Mouse (Mus musculus) kidney, postnatal 14 days (tissue): ENCODE measurements around the gene Wdr83.

ENCODE experiments used
- DNase-seq: peaks from one replicate; pipeline ENCODE4 v3.0.0; 2022; ENCODE audit warnings: mixed read lengths

The Wdr83 gene

DNA sequence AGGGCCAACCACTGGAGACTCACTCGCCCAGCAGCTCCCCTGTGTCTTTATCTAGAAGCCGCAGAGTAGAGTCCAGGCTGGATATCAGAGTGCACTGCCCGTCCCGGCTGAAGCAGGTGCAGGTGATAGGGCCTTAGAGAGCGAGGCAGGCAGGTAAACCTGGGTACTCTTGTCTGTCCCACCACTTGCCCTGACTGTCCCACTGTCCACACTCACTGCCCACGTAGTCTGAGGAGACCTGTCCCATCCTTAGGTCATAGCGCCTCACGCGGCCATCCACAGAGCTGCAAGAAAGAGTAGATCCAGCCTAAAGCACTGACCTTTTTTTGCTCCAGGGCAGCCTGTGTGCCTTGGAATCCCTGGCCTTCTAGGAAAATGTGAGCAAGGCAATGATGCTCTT, 5.1 kb downstream of the Wdr83 start:
- peak; percentile 53 for DNase-seq

DNA sequence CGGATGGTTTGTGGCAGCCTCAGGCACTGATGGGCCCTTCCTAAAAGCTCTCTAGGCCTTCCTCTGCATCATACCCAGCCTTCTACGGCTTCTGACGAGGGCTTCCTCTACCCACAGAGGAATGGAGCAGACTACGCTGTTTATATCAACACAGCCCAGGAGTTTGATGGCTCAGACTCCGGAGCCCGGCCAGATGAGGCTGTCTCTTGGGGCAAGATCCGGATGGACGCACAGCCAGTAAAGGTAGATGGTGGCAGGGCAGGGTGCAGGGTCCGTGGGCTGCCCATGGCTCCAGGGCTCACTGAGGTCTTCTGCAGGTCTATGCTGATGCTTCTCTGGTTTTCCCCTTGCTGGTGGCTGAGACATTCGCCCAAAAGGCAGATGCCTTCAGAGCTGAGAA, 6.5 kb downstream of the Wdr83 start:
- no peak for DNase-seq

DNA sequence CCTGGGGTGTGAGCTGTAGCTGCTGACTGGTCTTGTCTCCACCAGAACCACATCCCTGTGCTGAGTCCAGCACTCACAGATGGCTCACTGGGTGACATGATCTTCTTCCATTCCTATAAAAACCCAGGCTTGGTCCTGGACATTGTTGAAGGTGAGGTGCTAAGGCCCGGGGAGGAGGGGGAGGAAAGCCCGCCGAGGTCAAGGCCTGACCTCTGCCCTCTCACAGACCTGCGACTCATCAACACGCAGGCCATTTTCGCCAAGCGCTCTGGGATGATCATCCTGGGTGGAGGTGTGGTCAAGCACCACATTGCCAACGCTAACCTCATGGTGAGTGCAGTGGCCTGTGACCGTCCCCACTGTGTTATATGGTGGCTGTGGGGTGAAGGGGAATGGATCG, 6.9 kb downstream of the Wdr83 start:
- DNase-seq, result no peak

DNA sequence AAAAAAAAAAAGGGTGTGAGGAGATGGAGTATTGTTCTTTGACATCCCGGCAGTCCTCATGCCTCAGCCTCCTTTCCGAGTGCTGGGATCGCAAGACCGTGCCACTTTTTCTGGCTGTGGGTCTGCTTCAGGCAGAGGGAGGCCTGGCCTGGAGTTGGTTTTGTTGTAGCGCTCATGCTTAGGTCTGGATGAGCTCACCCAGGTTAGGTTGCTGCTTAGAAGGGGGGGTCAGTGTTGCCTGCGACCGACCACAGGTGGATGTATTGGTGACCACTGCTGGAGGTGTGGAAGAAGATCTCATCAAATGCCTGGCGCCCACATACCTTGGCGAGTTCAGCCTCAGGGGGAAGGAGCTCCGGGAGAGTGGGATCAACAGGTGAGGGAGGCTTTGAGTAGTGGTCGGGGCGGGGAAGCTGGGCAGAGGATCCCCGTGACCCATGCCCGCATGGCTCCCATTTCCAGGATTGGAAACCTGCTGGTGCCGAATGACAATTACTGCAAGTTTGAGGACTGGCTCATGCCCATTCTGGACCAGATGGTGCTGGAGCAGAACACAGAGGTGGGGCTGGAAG, 8.0 kb downstream of the Wdr83 start:
- no peak for DNase-seq

DNA sequence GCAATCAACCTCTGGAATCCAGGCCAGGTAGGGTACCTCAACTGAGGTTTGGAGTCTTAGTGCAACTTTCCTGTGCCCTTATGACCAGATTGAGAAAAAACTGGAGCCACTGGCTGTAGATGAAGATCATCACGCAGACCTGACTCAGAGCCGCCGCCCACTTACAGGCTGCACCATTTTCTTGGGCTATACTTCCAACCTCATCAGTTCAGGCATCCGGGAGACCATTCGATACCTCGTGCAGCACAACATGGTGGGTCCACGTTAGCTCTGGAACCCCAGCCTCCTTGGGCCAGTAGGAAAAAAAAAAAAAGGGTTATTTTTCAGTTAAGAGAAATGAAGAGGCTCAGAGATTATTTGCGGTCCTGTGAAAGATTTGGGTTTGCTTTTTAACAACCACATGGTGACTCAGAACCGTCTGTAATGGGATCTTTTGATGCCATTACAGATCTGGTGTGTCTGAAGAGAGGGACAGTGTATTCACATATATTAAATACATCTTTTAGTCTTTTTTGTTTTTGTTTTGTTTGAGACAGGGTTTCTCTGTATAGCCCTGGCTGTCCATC, 8.7 kb downstream of the Wdr83 start:
- no peak for DNase-seq

DNA sequence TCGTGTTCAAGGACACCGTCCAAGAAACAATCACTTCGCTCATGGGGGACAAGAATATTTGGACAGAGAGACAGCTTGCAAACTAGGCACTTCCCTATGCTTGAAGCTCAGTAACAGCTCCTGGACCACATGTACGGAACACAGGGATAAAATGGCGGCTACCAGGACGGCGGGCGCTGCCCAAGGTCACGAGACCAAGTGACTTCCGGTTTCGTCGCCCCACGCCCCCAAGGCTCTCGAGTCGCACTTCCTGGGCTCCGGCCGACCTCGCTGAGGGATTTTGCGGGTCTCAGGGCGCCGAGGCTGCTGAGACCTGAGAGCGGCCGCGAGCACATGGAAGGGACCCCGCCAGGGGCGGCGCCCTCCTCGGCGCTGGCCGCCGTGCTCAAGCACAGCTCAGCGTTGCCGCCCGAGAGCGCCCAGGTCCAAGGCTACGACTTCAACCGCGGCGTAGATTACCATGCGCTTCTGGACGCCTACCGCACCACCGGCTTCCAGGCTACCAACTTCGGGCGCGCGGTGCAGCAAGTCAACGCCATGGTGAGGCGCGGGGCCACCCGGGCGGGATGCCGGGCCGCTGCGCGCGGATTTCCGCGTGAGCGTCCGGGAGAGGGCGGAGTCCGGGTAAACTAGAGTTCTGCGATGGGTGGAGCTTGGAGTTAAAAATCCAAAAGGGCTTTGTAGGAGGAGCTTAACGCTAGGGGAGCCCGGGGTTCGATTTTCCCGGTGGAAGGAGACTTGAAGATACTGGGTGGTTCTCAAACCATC, 9.4 kb downstream of the Wdr83 start, which contains the start of gene Dhps:
Gene Dhps (plus strand): TSS at position 244 of the 768 bp plus-strand sequence.
- peak; percentile 94 for DNase-seq

DNA sequence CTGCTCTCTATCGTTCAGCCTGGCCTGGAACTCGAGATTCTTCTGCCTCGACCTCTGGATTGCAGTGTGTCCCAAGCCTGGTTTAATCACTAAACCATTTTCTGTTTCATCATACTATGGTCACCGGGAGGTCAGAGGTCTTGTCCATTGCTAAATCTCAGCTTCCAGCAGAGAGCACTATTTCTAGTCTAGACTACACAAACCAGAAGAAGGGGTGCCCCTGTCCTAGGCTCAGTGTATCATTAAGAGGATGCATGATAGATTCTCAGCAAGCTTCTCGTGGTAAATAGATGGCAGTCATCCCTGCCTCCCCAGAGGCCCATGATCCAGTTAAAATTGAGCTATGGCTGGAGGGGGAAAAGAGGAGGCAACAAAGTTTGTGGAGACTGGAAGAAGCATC, 10.1 kb downstream of the Wdr83 start:
- peak; percentile 53 for DNase-seq

DNA sequence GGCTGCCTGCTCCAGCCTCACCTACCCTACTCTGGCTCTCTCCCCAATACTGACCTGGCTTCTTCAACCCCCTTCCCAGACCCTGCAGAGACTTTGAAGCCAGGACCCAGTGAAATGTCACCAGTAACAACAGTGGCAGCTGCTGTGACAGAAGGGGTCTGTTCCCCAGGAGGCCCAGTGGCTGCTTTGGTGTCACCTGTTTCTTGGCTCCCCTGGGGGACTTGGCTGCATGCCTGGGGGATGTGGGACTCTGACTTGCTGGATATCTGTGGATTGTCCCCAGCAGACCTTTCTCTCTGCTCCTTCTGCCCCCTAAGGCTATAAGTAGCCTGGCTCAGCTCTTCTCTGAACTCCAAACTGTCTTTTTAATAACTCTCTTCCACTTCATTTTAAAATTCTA, 13.1 kb downstream of the Wdr83 start, which contains the start of gene Gm5741:
Gene Gm5741 (minus strand): TSS at position 1 of the 400 bp plus-strand sequence.
- no peak for DNase-seq

DNA sequence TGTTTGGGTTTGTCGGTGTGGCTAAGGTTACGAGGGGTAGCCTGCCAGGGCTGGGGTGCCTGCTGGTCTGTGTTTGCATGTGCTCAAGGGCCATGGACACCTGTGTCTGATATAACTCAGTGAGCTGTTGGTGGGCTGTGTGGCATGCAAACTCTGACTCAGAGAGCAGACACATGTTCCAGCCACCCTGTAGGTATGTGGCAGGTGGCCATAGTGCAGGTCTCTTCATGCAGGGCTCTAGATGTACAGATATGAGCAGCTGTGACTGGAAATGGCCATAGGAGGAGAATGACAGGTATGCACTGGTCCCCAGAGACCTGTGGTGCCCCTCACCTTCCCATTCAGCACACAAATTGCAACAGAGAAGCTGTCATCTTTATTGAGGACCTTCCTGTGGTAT, 14.0 kb downstream of the Wdr83 start:
- no peak for DNase-seq

DNA sequence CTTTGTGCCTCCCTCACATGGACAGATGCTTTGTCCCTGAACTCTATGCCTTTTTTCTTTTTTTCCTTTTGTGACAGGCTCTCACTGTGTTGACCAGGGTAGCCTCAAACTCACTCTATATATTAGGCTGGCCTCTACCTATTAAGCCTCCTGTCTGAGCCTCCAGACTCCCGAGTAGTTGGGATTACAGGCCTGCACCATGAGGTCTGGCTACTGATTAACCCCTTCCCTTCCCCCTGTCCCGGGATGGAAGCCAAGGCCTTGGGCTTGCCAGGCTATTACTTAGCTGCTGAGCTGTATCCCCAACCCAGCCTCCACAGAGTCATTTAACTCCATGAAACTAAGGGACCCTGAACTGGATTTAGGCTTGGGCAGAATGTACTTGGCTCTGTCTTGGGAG, 15.9 kb downstream of the Wdr83 start:
- DNase-seq, result peak; percentile 85

DNA sequence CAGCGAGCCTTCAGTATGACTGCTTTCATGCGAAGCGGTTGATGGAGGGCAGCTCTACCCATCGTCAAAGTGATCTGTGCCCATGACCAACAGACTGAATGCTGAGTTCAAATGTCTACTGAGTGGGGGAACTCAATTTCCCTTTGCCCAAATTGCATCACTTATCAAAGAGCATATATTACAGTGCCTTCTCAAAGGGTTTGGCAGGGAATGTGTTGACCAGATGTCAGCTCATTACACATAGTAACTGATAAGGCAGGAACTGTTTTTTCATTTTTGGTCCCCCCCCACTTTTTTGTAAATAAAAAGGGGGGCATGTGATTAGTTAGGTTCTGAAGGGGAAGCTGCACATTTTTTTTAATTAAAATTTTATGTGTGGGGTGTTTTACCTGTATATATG, 18.5 kb downstream of the Wdr83 start:
- DNase-seq, result no peak

DNA sequence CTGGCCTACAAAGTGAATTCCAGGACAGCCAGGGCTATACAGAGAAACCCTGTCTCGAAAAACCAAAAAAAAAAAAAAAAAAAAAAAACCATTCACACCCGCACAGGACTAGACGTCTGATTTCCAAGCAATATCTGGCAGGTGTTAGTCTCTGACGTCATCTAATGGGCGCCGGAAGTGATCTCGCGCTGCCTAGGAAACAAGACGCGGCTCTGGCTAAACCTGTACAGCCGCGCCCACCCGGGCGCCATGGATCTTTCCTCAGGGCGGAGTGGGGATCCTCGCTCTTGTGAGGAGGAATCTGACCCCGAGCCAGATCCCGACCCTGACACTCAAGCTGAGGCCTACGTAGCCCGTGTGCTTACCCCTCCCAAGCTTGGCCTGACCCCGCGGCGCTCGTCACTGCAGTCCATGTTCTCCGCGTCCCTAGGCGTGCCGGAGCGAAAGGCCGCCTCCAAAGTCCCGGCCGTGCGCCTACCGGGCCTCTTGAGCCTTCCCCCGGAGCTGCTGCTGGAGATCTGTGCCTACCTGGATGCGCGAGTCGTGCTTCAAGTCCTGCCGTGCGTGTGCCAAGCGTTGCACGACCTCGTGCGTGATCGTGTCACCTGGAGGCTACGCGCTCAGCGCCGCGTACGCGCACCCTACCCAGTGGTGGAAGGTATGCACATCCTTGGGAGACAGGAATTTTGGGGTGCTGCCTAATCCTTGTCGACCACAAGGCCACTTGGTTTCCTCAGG, 21.1 kb downstream of the Wdr83 start, which contains the start of gene Fbxw9:
Gene Fbxw9 (plus strand): TSS at position 177 of the 738 bp plus-strand sequence.
- DNase-seq, result peak; percentile 93

DNA sequence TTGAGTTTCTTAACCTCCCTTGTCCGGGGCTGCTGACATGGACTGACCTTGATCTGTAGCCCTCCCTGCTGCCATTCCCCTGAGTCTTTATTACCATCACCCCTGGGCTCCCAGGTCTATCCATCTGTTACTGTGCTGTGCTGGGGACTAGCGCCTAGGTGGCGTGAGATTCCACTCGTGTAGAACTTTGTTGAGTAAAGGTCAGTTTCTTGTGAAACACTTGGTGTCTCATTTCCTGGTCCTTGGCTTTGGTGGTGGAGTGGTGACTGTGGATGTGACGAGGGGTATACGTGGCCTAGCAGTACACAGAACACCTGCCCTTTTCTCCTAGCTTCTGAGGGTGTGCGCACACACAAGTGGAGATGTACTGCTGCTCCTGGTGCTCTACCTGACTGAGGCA, 23.7 kb downstream of the Wdr83 start:
- DNase-seq, result no peak

DNA sequence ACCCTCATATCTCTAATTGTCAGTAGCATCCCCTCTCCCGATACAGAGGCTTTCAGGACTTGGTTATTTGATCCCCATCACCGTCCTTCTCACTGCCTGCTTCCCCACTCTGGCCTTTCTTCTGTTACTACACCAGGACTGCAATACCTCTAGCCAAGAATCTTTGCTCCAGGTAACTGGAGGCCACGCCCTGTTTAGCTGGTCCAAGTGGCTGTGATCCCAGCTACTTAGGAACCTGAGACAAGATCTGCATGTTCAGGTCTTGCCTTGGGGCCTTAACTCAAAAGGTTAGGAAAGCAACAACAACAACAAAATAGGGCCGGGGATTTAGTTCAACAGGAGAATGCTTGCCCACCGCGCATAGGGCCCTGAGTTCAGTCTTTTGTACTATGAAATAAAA, 37.5 kb downstream of the Wdr83 start:
- DNase-seq, result no peak

DNA sequence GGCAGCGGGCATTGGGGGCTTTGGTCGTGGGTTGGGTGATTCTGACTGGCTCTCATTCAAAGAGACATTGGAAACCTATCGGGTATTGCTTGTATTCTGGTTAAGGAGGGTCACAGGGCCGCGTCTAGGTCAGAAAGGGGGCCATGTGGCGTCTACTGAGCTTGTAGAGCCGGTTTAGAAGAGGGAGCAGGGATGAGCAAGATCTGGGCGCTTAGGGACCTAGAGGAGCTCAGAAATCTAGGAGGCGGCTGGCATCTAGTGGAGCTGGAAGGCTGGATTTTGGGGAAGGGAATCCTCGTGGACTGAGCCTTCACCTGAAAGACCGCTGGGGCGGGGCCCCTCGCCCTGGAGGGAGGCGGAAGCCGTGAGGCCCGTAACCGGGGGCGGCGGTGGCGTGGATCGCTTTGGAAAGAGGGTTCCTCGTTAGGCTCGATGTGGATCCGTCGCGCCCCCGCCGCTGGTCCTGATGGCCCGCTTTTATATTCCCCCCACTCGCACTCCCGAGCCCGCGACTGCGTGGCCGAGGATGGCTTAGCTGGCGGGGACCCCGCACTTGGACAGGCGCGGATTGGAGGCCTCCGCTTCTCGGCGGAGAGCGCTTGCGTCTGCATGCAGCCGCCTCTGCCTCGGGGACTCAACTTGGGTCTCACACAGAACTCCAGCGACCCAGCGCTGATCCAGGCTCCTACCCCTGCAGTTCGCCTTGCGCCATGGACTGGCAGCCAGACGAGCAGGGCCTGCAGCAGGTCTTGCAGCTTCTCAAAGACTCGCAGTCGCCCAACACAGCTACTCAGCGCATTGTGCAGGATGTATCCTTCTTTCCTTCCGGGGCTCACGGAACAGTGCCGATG, 43.2 kb downstream of the Wdr83 start:
- DNase-seq, result peak; percentile 57

DNA sequence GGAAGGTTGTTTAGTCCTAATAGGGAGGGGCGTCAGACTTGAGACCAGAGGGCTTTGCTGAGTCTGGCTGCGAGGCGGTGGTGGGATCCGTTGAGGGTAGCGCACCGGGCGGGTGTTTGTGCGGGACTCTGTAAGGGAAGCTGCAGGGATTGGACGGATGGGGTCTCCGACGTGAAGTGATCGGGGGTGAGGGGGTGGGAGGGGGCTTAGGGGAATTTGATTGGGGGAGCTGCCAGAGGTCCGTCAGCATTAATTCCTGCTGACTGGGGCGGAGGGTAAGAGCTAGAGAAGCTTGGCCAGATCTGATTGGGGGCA, 43.8 kb downstream of the Wdr83 start:
- no peak for DNase-seq

DNA sequence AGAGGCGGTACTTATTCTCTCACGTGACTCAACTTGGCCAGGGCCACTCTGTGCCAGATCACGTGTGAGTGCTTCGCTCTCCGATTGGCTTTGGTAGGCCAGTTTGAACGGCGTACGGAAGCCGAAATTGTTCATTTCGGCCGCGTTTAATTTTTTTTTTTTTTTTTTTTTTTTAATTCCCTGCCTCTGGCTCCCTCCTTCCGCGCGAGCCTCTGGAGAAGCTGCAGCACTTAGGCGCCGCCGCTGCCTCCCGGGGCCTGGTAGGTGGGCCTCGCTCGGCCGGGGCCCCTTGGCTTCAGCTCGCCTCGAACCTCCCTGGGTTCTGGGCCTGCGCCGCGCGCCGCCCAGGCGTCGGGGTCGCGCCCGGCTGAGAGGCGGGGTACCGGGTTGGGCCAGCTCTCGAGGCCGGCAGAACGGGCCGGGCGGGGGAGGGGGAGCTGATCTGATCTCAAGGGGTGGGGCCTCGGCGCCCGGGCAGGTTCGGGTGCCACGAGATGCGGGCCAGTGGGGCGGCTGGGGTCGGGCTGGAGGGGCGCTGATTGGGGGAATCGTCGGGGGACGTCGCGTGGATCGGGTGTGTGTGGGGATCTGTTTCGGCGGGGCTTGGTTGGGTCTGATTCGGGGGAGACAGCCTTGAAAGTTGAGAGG, 44.3 kb downstream of the Wdr83 start, which contains the start of gene Tnpo2:
Gene Tnpo2 (plus strand): TSS at position 198 of the 648 bp plus-strand sequence.
- DNase-seq, result peak; percentile 96

DNA sequence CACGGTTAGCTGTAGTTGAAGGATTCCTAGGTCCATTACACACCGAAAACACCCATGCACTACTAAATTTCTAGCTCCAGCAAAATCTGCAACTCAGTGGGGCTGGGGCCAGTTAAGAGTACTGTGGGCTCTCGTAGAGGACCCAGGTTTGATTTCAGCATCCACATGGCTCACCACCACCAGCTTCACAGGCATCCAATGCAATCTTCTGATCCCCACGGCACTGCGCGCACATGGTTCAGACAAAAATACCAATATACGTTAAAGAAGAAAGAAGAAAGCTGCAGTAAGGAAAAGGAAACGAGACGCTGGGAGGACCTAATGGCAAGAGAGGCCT, 44.8 kb downstream of the Wdr83 start:
- no peak for DNase-seq

DNA sequence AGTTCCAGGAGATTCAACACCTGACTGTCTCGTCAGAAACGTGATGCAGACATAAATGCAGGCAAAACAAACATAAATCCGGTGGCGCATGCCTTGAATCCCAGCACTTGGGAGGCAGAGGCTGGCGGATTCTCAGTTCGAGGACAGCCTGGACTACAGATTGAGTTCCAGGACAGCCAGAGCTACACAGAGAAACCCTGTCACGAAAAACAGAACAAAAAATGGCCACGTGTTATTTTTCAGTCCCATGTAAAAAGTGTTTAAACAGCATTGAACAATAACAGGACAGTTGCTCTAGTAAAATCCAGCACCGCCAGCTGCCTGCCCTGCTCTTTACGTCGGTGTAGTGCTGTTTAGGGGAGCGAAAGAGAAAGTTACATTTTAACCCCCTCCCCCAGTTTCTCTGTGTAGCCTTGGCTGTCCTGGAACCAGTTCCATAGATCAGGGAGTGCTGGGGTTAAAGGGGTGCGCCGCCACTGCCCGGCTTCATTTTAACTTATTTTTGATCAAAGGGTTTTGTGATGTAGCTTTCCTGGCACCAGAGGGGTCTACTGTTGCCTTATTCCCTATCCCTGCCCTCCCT, 45.3 kb downstream of the Wdr83 start:
- peak; percentile 45 for DNase-seq

DNA sequence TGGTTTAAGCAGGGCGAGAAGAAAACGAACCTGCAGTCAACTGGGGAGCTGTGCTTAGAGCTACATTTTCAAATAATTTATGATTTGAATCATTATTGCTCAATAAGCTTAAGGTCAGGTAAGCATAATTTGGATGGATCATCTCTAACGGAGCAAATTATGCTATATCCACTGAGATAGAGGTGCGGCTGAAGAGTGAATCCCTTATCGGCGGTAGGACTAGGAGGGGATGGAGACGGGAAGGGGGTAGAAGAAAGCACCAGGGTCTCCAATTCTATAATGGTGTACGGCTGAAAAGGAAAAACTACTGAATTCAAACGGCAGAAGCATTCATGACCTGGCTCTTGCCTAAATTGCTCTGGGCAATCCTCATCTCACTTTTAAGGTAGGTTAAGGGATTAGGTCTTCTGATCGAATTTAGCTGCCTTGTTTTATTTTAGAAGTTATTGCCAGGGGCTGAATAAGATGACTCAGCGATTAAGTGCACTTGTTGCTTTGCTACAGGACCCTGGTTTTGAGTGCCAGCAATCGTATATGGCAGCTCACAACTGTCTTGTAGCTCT, 45.9 kb downstream of the Wdr83 start:
- DNase-seq, result no peak

DNA sequence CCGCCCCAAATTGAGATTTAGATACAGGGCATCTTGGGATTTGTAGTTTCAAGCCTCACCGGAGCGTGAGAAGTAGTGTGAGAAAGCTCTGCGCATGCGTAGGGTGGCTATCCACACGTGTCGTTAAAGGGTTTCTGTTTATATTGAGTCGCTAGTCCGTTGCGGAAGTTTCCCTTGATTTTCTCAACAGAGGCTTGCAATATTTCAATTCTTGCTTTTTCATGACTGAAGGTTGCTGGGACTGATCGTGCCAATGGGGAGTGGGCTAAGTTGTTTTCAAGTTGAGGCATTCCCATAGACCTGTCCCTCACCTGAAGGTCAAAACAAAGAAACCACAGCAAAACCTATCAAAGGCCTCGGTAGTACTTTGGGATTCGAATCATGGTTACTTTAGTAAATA, 46.3 kb downstream of the Wdr83 start:
- peak; percentile 88 for DNase-seq
